Mouse (Mus musculus): ENCODE measurements around the gene Actg2.

The Actg2 gene

GRCm38 (mm10) chr6:83478217-83478616 lies 57.8 kb downstream of the Actg2 start:
- no peak for DNase-seq

GRCm38 (mm10) chr6:83475431-83475830 lies 60.6 kb downstream of the Actg2 start:
- DNase-seq = no peak

- peak; percentile 76 for DNase-seq
Measured at GRCm38 (mm10) chr6:83473240-83473639, 62.8 kb downstream of the Actg2 start.

- DNase-seq = no peak
Measured at GRCm38 (mm10) chr6:83471739-83472138, 64.3 kb downstream of the Actg2 start.

- DNase-seq = no peak
Measured at GRCm38 (mm10) chr6:83464011-83464410, 72.1 kb downstream of the Actg2 start.
